Mouse (Mus musculus) forebrain, embryonic 11.5 days (tissue): Measurements from ENCODE around the gene Klhl40. TPM values are rescaled to one million over a fixed set of nuclear protein-coding genes. Genes with fewer than 3 reads are reported as not detected.

ENCODE experiments used
- ATAC-seq: fragments of 200-750 bp; cut with Nextera tagmentation; replicated peaks from 2 replicates; pipeline ENCODE4 v1.8.0; 2017; ENCODE audit warnings: moderate TSS enrichment; ENCODE audit not compliant: low FRiP score
- DNase-seq: peaks from one replicate; pipeline ENCODE4 v3.0.0-alpha.2; 2017; ENCODE audit warnings: low spot score
- H3K27ac ChIP-seq: fragments of 300-500 bp; sonication (generic); 2 replicates; pipeline ENCODE4 v1.5.1; 2014; ENCODE audit warnings: low read depth, low read length
- H3K27me3 ChIP-seq: fragments of 300-500 bp; sonication (generic); 2 replicates; pipeline ENCODE4 v1.6.1; 2014; ENCODE audit warnings: mild to moderate bottlenecking, low read length, mixed read lengths; ENCODE audit not compliant: control insufficient read depth, insufficient read depth
- H3K36me3 ChIP-seq: fragments of 300-500 bp; sonication (generic); 2 replicates; pipeline ENCODE4 v1.6.1; 2014; ENCODE audit warnings: mild to moderate bottlenecking, low read length, moderate library complexity, mixed read lengths; ENCODE audit not compliant: control insufficient read depth, insufficient read depth
- H3K4me1 ChIP-seq: fragments of 300-500 bp; sonication (generic); replicated peaks from 2 replicates; pipeline ENCODE4 v1.6.1; 2014; ENCODE audit warnings: low read length, mixed read lengths; ENCODE audit not compliant: control insufficient read depth, insufficient read depth
- H3K4me2 ChIP-seq: fragments of 300-500 bp; sonication (generic); 2 replicates; pipeline ENCODE4 v1.6.1; 2014; ENCODE audit warnings: low read depth, mild to moderate bottlenecking, low read length, moderate library complexity, mixed read lengths; ENCODE audit not compliant: severe bottlenecking
- H3K4me3 ChIP-seq: fragments of 300-500 bp; sonication (generic); 2 replicates; pipeline ENCODE4 v1.5.1; 2014; ENCODE audit warnings: low read depth, low read length
- H3K9ac ChIP-seq: fragments of 300-500 bp; sonication (generic); 2 replicates; pipeline ENCODE4 v1.6.1; 2014; ENCODE audit warnings: low read length
- H3K9me3 ChIP-seq: fragments of 300-500 bp; sonication (generic); 2 replicates; pipeline ENCODE4 v1.6.1; 2016; ENCODE audit warnings: low read length, mixed read lengths; ENCODE audit not compliant: control insufficient read depth
- WGBS: fragments of 180-500 bp; shearing (Covaris S2); extraction: QIAGEN DNeasy Blood & Tissue Kit; methylation state at CpG from one replicate; pipeline ENCODE4 v1.1.7; 2014; 5-methylcytosine and 5-hydroxymethylcytosine counted together
- polyA plus RNA-seq: library from polyadenylated mRNA; unstranded; fragments of >200 nt; fragmentation: Nextera tagmentation; extraction: Ambion mirVana; gene quantifications from 2 replicates; pipeline ENCODE4 v1.2.1, GENCODE M21; 2014

Klhl40 gene
- polyA plus RNA-seq, 1 experiment from 2014 or later, result 0.08 TPM

- Histone ChIP-seq H3K9ac (no peak overlapping the region), H3K4me1 (peaks cover 16% of the 10 kb centered on the region), H3K27ac (no peak overlapping the region), H3K4me2 (peak overlapping the region; percentile 98), H3K36me3 (peaks cover 3% of the 10 kb centered on the region; the same call in 1 of the 2 replicates), H3K27me3 (no peaks in the 10 kb centered on the region), H3K4me3 (peak overlapping the region; percentile 84; the same call in 1 of the 2 replicates), H3K9me3 (no peaks in the 10 kb centered on the region)
- ATAC-seq, result no peak
- 53% methylated on average over 10 of the region's 10 CpGs for WGBS
- DNase-seq, result no peak
Observed at GRCm38 (mm10) chr9:121757835-121758814, 19.3 kb upstream of the Klhl40 start.

GRCm38 (mm10) chr9:121759091-121760081 is 18.0 kb upstream of the Klhl40 start, which contains the start of gene Zfp651:
Gene Zfp651 (plus strand): TSS chr9:121759330.
- peak within 1 kb of the TSS; percentile 94 for H3K9ac ChIP-seq
- H3K27ac ChIP-seq, result peak within 1 kb of the TSS; percentile 88
- no peaks in the 10 kb centered on the region for H3K27me3 ChIP-seq
- H3K4me2 ChIP-seq, result peak within 1 kb of the TSS; percentile 98
- WGBS, result under 1% methylated on average over 83 of the region's 97 CpGs
- ATAC-seq (peak; percentile 80), DNase-seq (peak; percentile 89)
- peaks cover 16% of the 10 kb centered on the region for H3K4me1 ChIP-seq
- H3K36me3 ChIP-seq, result peaks cover 3% of the 10 kb centered on the region; the same call in 1 of the 2 replicates
- H3K9me3 ChIP-seq, result no peaks in the 10 kb centered on the region
- H3K4me3 ChIP-seq, result peak within 1 kb of the TSS; percentile 84

GRCm38 (mm10) chr9:121760271-121761090 is 16.9 kb upstream of the Klhl40 start:
- Histone ChIP-seq H3K9me3 (no peaks in the 10 kb centered on the region), H3K4me3 (peak overlapping the region; percentile 84), H3K27me3 (no peaks in the 10 kb centered on the region), H3K4me1 (peaks cover 16% of the 10 kb centered on the region), H3K36me3 (peaks cover 3% of the 10 kb centered on the region; the same call in 1 of the 2 replicates), H3K9ac (peak overlapping the region; percentile 94), H3K27ac (peak overlapping the region; percentile 88), H3K4me2 (peak overlapping the region; percentile 98)
- ATAC-seq (peak; percentile 68), DNase-seq (peak; percentile 92)
- WGBS, result under 1% methylated on average over 43 of the region's 43 CpGs

- DNase-seq, result peak; percentile 58
- peak overlapping the region; percentile 98 for H3K4me2 ChIP-seq
- peak overlapping the region; percentile 94 for H3K9ac ChIP-seq
- H3K27me3 ChIP-seq, result no peaks in the 10 kb centered on the region
- H3K27ac ChIP-seq, result no peak overlapping the region
- H3K9me3 ChIP-seq, result no peaks in the 10 kb centered on the region
- ATAC-seq, result no peak
- no peaks in the 10 kb centered on the region; the same call in 1 of the 2 replicates for H3K36me3 ChIP-seq
- H3K4me3 ChIP-seq, result peak overlapping the region; percentile 84
- peaks cover 16% of the 10 kb centered on the region for H3K4me1 ChIP-seq
- WGBS, result 63% methylated on average over 10 of the region's 10 CpGs
Observed at GRCm38 (mm10) chr9:121761091-121761665, 16.2 kb upstream of the Klhl40 start.

GRCm38 (mm10) chr9:121761787-121762186 is 15.6 kb upstream of the Klhl40 start:
- no peak overlapping the region for H3K9ac ChIP-seq
- DNase-seq (peak; percentile 53), ATAC-seq (no peak)
- no peaks in the 10 kb centered on the region for H3K27me3 ChIP-seq
- H3K4me3 ChIP-seq, result no peak overlapping the region
- no peaks in the 10 kb centered on the region for H3K9me3 ChIP-seq
- H3K4me1 ChIP-seq, result peaks cover 16% of the 10 kb centered on the region
- H3K27ac ChIP-seq, result no peak overlapping the region
- no peaks in the 10 kb centered on the region; the same call in 1 of the 2 replicates for H3K36me3 ChIP-seq
- 78% methylated on average over 8 of the region's 8 CpGs for WGBS
- H3K4me2 ChIP-seq, result no peak overlapping the region

GRCm38 (mm10) chr9:121762248-121762647 is 15.2 kb upstream of the Klhl40 start:
- Histone ChIP-seq H3K9ac (no peak overlapping the region), H3K36me3 (no peaks in the 10 kb centered on the region; the same call in 1 of the 2 replicates), H3K9me3 (no peaks in the 10 kb centered on the region), H3K4me1 (peaks cover 16% of the 10 kb centered on the region), H3K4me2 (no peak overlapping the region), H3K27me3 (no peaks in the 10 kb centered on the region), H3K4me3 (no peak overlapping the region), H3K27ac (no peak overlapping the region)
- DNase-seq (no peak), ATAC-seq (no peak)
- WGBS, result 91% methylated on average over 10 of the region's 10 CpGs

GRCm38 (mm10) chr9:121762761-121763160 is 14.6 kb upstream of the Klhl40 start:
- WGBS, result 90% methylated on average over 25 of the region's 25 CpGs

More at GRCm38 (mm10) chr9:121762761-121763160, 14.6 kb upstream of the Klhl40 start:
- H3K4me3 ChIP-seq, result no peak overlapping the region
- DNase-seq (peak; percentile 51), ATAC-seq (no peak)
- peaks cover 16% of the 10 kb centered on the region for H3K4me1 ChIP-seq
- no peak overlapping the region for H3K27ac ChIP-seq
- H3K27me3 ChIP-seq, result no peaks in the 10 kb centered on the region
- no peak overlapping the region for H3K4me2 ChIP-seq
- H3K9ac ChIP-seq, result no peak overlapping the region
- H3K36me3 ChIP-seq, result no peaks in the 10 kb centered on the region; the same call in 1 of the 2 replicates
- H3K9me3 ChIP-seq, result no peaks in the 10 kb centered on the region
